Mouse (Mus musculus) lung, adult 2 months (tissue): Measurements from ENCODE around the gene Rbbp5.
"Not testable (repeated sequence)": the region's sequence is repeated elsewhere in the genome, so short reads cannot be mapped to it uniquely, and the experiment has no call there.

Experiments used
- CTCF ChIP-seq: fragments of 200-500 bp; IDR thresholded peaks from 2 replicates; pipeline ENCODE4 v1.5.1; 2011; ENCODE audit warnings: mild to moderate bottlenecking, low read length, control low read depth; ENCODE audit not compliant: insufficient read depth
- POLR2A ChIP-seq: fragments of 200-500 bp; IDR thresholded peaks from 2 replicates; pipeline ENCODE4 v1.6.1; 2011; ENCODE audit warnings: low read depth, mild to moderate bottlenecking, control low read depth, low read length, borderline replicate concordance; ENCODE audit errors: extremely low read depth

DNA sequence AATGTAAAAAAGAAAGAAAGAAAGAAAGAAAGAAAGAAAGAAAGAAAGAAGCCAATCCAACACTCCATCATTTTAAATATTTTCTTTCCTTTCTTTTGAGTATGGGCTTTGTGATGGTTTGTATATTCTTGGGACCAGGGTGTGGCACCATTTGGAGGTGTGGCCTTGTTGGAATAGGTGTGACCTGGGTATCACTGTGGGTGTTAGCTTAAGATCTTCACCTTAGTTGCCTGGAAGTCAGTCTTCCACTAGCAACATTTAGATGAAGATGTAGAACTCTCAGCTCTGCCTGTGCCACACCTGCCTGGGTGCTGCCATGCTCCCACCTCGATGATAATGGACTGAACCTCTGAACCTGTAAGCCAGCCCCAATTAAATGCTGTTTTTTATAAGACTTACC, 7.1 kb upstream of the Rbbp5 start:
- not testable (repeated sequence) for TF ChIP-seq CTCF, POLR2A
